Mouse (Mus musculus) C2C12 (cell line): ENCODE results near the gene Lacc1. TPM values are rescaled to one million over a fixed set of nuclear protein-coding genes. Genes with fewer than 3 reads are reported as not detected.

Experiments
- H3K27me3 ChIP-seq: one replicate; pipeline ENCODE4 v1.6.1; 2011; ENCODE audit not compliant: control insufficient read depth, insufficient read depth, insufficient read length
- H3K36me3 ChIP-seq: one replicate; pipeline ENCODE4 v1.6.1; 2011; ENCODE audit not compliant: control insufficient read depth, insufficient read depth
- H3K4me3 ChIP-seq: one replicate; pipeline ENCODE4 v1.5.1; 2011; ENCODE audit warnings: mild to moderate bottlenecking, control low read depth; ENCODE audit not compliant: poor library complexity, insufficient read depth, severe bottlenecking
- H3K79me2 ChIP-seq: one replicate; pipeline ENCODE4 v1.6.1; 2011; ENCODE audit not compliant: control insufficient read depth, insufficient read depth
- H3K79me3 ChIP-seq: one replicate; pipeline ENCODE4 v1.6.1; 2011; ENCODE audit warnings: low read depth, control low read depth
- H3ac ChIP-seq: one replicate; pipeline ENCODE3; 2011; ENCODE audit warnings: low read depth; ENCODE audit not compliant: control insufficient read depth, insufficient read length
- CEBPB ChIP-seq: IDR thresholded peaks from one replicate; pipeline ENCODE4 v1.6.1; 2011; ENCODE audit warnings: low read depth, mild to moderate bottlenecking, control low read depth, moderate library complexity
- CTCF ChIP-seq: IDR thresholded peaks from one replicate; pipeline ENCODE4 v1.5.1; 2011; ENCODE audit not compliant: control insufficient read depth, insufficient read depth, insufficient read length
- FOSL1 ChIP-seq: IDR thresholded peaks from one replicate; pipeline ENCODE4 v1.8.0; 2011; ENCODE audit warnings: mild to moderate bottlenecking, low read length; ENCODE audit not compliant: poor library complexity, insufficient read depth, severe bottlenecking
- MAX ChIP-seq: IDR thresholded peaks from one replicate; pipeline ENCODE4 v1.6.1; 2011; ENCODE audit warnings: mild to moderate bottlenecking, control low read depth
- MYOD1 ChIP-seq: IDR thresholded peaks from one replicate; pipeline ENCODE4 v1.6.1; 2011; ENCODE audit warnings: low read depth; ENCODE audit not compliant: control insufficient read depth, insufficient read length
- MYOG ChIP-seq: IDR thresholded peaks from one replicate; pipeline ENCODE4 v1.6.1; 2011; ENCODE audit not compliant: control insufficient read depth, insufficient read length; ENCODE audit errors: extremely low read depth
- USF1 ChIP-seq: IDR thresholded peaks from one replicate; pipeline ENCODE4 v1.6.1; 2011; ENCODE audit warnings: low read depth, mild to moderate bottlenecking, control low read depth, moderate library complexity
- polyA plus RNA-seq: library from polyadenylated mRNA; unstranded; fragments of >200 nt; fragmentation: generic; extraction: Trizol; gene quantifications from one replicate; pipeline ENCODE4 v1.2.1, GENCODE M21; 2012; ENCODE audit warnings: missing spikeins

The Lacc1 gene
- polyA plus RNA-seq, 1 experiment, result 5.4 TPM

- no peaks in the 10 kb centered on the region for H3K27me3 ChIP-seq
- no peak overlapping the region for H3ac ChIP-seq
- H3K4me3 ChIP-seq, result no peak overlapping the region
- TF ChIP-seq MAX, result no peak
- TF ChIP-seq FOSL1, result no peak
- no peak for TF ChIP-seq MYOD1
- no peak for TF ChIP-seq CTCF
- no peak for TF ChIP-seq CEBPB
- no peak for TF ChIP-seq USF1
- no peak for TF ChIP-seq MYOG
- no peaks in the 10 kb centered on the region for H3K79me2 ChIP-seq
- no peaks in the 10 kb centered on the region for H3K79me3 ChIP-seq
- H3K36me3 ChIP-seq, result peaks cover 30% of the 10 kb centered on the region
These were observed 1.7 kb downstream of the Lacc1 start for GRCm38 (mm10) chr14:77034970-77035369.

GRCm38 (mm10) chr14:77034175-77034915, 2.4 kb downstream of the Lacc1 start:
- no peak overlapping the region for H3K4me3 ChIP-seq
- H3K79me2 ChIP-seq, result no peaks in the 10 kb centered on the region
- H3K27me3 ChIP-seq, result no peaks in the 10 kb centered on the region
- peaks cover 34% of the 10 kb centered on the region for H3K36me3 ChIP-seq
- no peaks in the 10 kb centered on the region for H3K79me3 ChIP-seq
- H3ac ChIP-seq, result no peak overlapping the region
- TF ChIP-seq CEBPB, result peak; percentile 67
- no peak for TF ChIP-seq FOSL1

- no peaks in the 10 kb centered on the region for H3K79me3 ChIP-seq
- peaks cover 44% of the 10 kb centered on the region for H3K36me3 ChIP-seq
- no peaks in the 10 kb centered on the region for H3K79me2 ChIP-seq
- TF ChIP-seq CTCF, result no peak
- TF ChIP-seq MYOD1, result no peak
- no peak for TF ChIP-seq MAX
- no peak for TF ChIP-seq CEBPB
- TF ChIP-seq FOSL1, result no peak
- TF ChIP-seq USF1, result no peak
- no peak for TF ChIP-seq MYOG
- no peaks in the 10 kb centered on the region for H3K27me3 ChIP-seq
- H3ac ChIP-seq, result no peak overlapping the region
- no peak overlapping the region for H3K4me3 ChIP-seq
These were observed 3.3 kb downstream of the Lacc1 start for GRCm38 (mm10) chr14:77033391-77033790.

- Histone ChIP-seq H3K27me3 (no peaks in the 10 kb centered on the region), H3ac (no peak overlapping the region), H3K36me3 (peaks cover 44% of the 10 kb centered on the region), H3K79me3 (no peaks in the 10 kb centered on the region), H3K4me3 (no peak overlapping the region), H3K79me2 (no peaks in the 10 kb centered on the region)
- TF ChIP-seq MYOD1 (no peak), CEBPB (no peak), MYOG (no peak), CTCF (no peak), USF1 (no peak), MAX (no peak), FOSL1 (no peak)
These were observed 4.3 kb downstream of the Lacc1 start for GRCm38 (mm10) chr14:77032433-77032832.

GRCm38 (mm10) chr14:77030808-77031207, 5.9 kb downstream of the Lacc1 start:
- Histone ChIP-seq H3ac (no peak overlapping the region), H3K79me3 (no peaks in the 10 kb centered on the region), H3K79me2 (no peaks in the 10 kb centered on the region), H3K4me3 (no peak overlapping the region), H3K36me3 (peaks cover 44% of the 10 kb centered on the region), H3K27me3 (no peaks in the 10 kb centered on the region)
- TF ChIP-seq MAX, result no peak
- no peak for TF ChIP-seq MYOD1
- no peak for TF ChIP-seq CTCF
- no peak for TF ChIP-seq FOSL1
- no peak for TF ChIP-seq MYOG
- no peak for TF ChIP-seq CEBPB
- TF ChIP-seq USF1, result no peak

- Histone ChIP-seq H3K4me3 (no peak overlapping the region), H3ac (no peak overlapping the region), H3K27me3 (no peaks in the 10 kb centered on the region), H3K36me3 (peaks cover 44% of the 10 kb centered on the region), H3K79me3 (no peaks in the 10 kb centered on the region), H3K79me2 (no peaks in the 10 kb centered on the region)
- TF ChIP-seq MAX (no peak), CEBPB (no peak), CTCF (no peak), FOSL1 (no peak), MYOD1 (no peak), MYOG (no peak), USF1 (no peak)
These were observed 7.2 kb downstream of the Lacc1 start for GRCm38 (mm10) chr14:77029319-77030054.
